Comparison of ENCODE assay signal across 8 mouse cellular contexts in the genomic region with DNA sequence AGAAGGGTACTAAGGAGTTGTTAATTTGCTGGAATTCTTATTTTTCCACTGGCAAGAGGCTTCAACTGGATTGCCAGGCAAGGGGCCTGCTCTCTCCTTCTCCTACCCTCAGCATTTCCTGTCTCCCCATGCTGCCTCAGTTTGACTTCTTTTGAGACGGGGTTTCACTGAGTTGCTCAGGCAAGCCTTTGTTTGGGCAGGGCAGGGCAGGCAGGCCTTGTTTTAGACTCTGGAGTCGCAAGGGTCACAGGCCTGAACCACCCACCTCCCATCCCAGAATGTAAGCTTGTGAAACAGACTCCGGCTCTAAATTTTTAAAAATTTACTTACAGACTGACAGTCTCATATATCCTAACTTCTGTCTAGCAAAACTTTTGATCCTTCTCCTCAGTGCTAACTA. TPM values are rescaled to one million over a fixed set of nuclear protein-coding genes. Genes with fewer than 3 reads are reported as not detected.
DNase-seq lines count a peak whose midpoint lies in the region; ATAC-seq and TF ChIP-seq lines count a peak whose summit lies in the region.

No protein-coding gene starts in this region.

- no peak for TF ChIP-seq POLR2A in bone marrow, adult 2 months (IDR thresholded peaks at IDR 0.05; ENCODE audit: borderline replicate concordance, control insufficient read depth, low read depth, low read length)

- no peak overlapping the region for H3K4me2 ChIP-seq in heart, embryonic 12.5 days
- H3K4me2 ChIP-seq in hindbrain, embryonic 15.5 days: peak overlapping the region; percentile 79; the same call in 1 of the 2 replicates
- H3K4me2 ChIP-seq in midbrain, embryonic 15.5 days: peak overlapping the region; percentile 62

- peaks cover 15% of the 10 kb centered on the region for H3K36me3 ChIP-seq in heart, embryonic 12.5 days
- peaks cover 8% of the 10 kb centered on the region for H3K36me3 ChIP-seq in hindbrain, embryonic 15.5 days
- 0 out of 2 replicates have a peak, but pooled peaks cover 3% of the 10 kb centered on the region for H3K36me3 ChIP-seq in midbrain, embryonic 15.5 days (replicated peaks)

- intact Hi-C loops in heart, postnatal 14 days (cut with DNase I): loop anchor here (1.0 kb wide), 1 partner anchor 15 kb away; no protein-coding TSS in a partner anchor

- peaks cover 40% of the 10 kb centered on the region for H3K4me1 ChIP-seq in heart, embryonic 12.5 days (replicated peaks)
- peaks cover 3% of the 10 kb centered on the region; the same call in 1 of the 2 replicates for H3K4me1 ChIP-seq in bone marrow, adult 2 months (ENCODE audit: control insufficient read depth, insufficient read depth, low read length)
- peaks cover 19% of the 10 kb centered on the region for H3K4me1 ChIP-seq in hindbrain, embryonic 15.5 days (replicated peaks)
- H3K4me1 ChIP-seq in midbrain, embryonic 15.5 days: peaks cover 17% of the 10 kb centered on the region

- 66% methylated on average over 3 of the region's 3 CpGs for WGBS in heart, embryonic 12.5 days
- WGBS in bone marrow, adult 2 months: 68% methylated on average over 3 of the region's 3 CpGs
- 38% methylated on average over 3 of the region's 3 CpGs for WGBS in hindbrain, embryonic 15.5 days
- WGBS in midbrain, embryonic 15.5 days: 36% methylated on average over 3 of the region's 3 CpGs

- no peaks in the 10 kb centered on the region for H3K9me3 ChIP-seq in heart, embryonic 12.5 days (replicated peaks)
- no peaks in the 10 kb centered on the region for H3K9me3 ChIP-seq in hindbrain, embryonic 15.5 days
- H3K9me3 ChIP-seq in midbrain, embryonic 15.5 days: no peaks in the 10 kb centered on the region

- H3K27ac ChIP-seq in heart, embryonic 12.5 days (ENCODE audit: poor library complexity, severe bottlenecking): peak overlapping the region; percentile 97
- peak overlapping the region; percentile 67 for H3K27ac ChIP-seq in bone marrow, adult 2 months (ENCODE audit: control insufficient read depth, insufficient read depth, low read depth, low read length, poor library complexity)
- peak overlapping the region; percentile 100 for H3K27ac ChIP-seq in hindbrain, embryonic 15.5 days (replicated peaks)
- peak overlapping the region; percentile 99 for H3K27ac ChIP-seq in midbrain, embryonic 15.5 days

- no peak overlapping the region for H3K4me3 ChIP-seq in heart, embryonic 12.5 days
- no peak overlapping the region for H3K4me3 ChIP-seq in bone marrow, adult 2 months (replicated peaks; ENCODE audit: control insufficient read depth, low read depth, low read length)
- no peak overlapping the region for H3K4me3 ChIP-seq in hindbrain, embryonic 15.5 days
- H3K4me3 ChIP-seq in midbrain, embryonic 15.5 days: no peak overlapping the region

- H3K9ac ChIP-seq in heart, embryonic 12.5 days: no peak overlapping the region
- H3K9ac ChIP-seq in hindbrain, embryonic 15.5 days: peak overlapping the region; percentile 82; the same call in 1 of the 2 replicates
- no peak overlapping the region for H3K9ac ChIP-seq in midbrain, embryonic 15.5 days

- no peak for TF ChIP-seq CTCF in bone marrow, adult 2 months (IDR thresholded peaks at IDR 0.05; ENCODE audit: control insufficient read depth, insufficient read depth, low read length)

- no peak for DNase-seq in heart, postnatal 14 days
- DNase-seq in gastrocnemius, postnatal 4 days (ENCODE audit: low spot score in 2 of 2): no peak
- DNase-seq in lung, postnatal 25 days (ENCODE audit: low spot score): no peak
- no peak for DNase-seq in left cerebral cortex, adult 18-20 months (ENCODE audit: low spot score in 2 of 2)

- ATAC-seq in heart, embryonic 12.5 days (ENCODE audit: insufficient number of reproducible peaks, low FRiP score): no peak
- no peak for ATAC-seq in hindbrain, embryonic 15.5 days (ENCODE audit: low FRiP score, low read depth)
- ATAC-seq in midbrain, embryonic 15.5 days (replicated peaks): no peak

- no peaks in the 10 kb centered on the region for H3K27me3 ChIP-seq in heart, embryonic 12.5 days (replicated peaks)
- H3K27me3 ChIP-seq in hindbrain, embryonic 15.5 days: no peaks in the 10 kb centered on the region
- no peaks in the 10 kb centered on the region for H3K27me3 ChIP-seq in midbrain, embryonic 15.5 days (replicated peaks)

RNA-seq across cellular contexts. Expression of gene Hspa8, which starts 1.7 kb away (rescaled TPM):
- polyA plus RNA-seq in heart, embryonic 12.5 days (2016; fragmentation: Nextera tagmentation; extraction: Ambion mirVana): 2,193 and 2,206 TPM in 2 replicates
- total RNA-seq in heart, postnatal 14 days (2021): 1,000 to 10,000 TPM; 1,048 to 1,357 TPM
- polyA plus RNA-seq in bone marrow, adult 2 months (2011; ENCODE audit: insufficient read depth, insufficient read length, low replicate concordance, missing spikeins): 397 and 805 TPM in 2 replicates
- 3,140 and 3,153 TPM in 2 replicates for polyA plus RNA-seq in hindbrain, embryonic 15.5 days (2015; fragmentation: Nextera tagmentation; extraction: Ambion mirVana)
- 3,196 and 3,218 TPM in 2 replicates for polyA plus RNA-seq in midbrain, embryonic 15.5 days (2015; fragmentation: Nextera tagmentation; extraction: Ambion mirVana)
- total RNA-seq in gastrocnemius, postnatal 4 days (2021): 1,000 to 10,000 TPM; 1,335 to 1,352 TPM
- 1,000 to 10,000 TPM; 2,352 to 2,482 TPM for total RNA-seq in left cerebral cortex, adult 18-20 months (2021)
